Mouse (Mus musculus): ENCODE results near the gene Gm17332. TPM values are rescaled to one million over a fixed set of nuclear protein-coding genes. Genes with fewer than 3 reads are reported as not detected.
A peak's percentile ranks its signal among the peaks of the same experiment; 100 is the strongest.

The Gm17332 gene
- not detected in 2 replicates for polyA plus RNA-seq (2015; fragmentation: Nextera tagmentation; extraction: Ambion mirVana)

DNA sequence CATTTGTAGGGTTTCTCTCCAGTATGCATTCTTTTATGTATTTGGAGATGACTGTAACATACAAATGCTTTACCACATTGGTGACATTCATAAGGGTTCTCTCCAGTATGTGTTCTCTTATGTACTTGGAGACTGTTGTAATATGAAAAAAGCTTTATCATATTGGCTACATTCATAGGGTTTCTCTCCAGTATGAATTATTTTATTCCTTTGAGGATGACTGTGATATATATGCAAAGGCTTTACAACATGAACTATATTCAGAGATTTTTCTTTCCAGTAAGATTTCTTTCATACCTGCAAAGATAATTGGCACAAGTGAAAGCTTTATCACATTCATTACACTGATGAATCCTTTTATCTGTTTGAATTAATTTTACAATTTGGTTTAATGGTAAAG lies at the start of gene Gm17332:
TSS of gene Gm17332 (minus strand) at position 101 of the 400 bp plus-strand sequence.
- no peak for TF ChIP-seq CTCF (IDR thresholded peaks at IDR 0.05; ENCODE audit: low read depth)
- DNase-seq (ENCODE audit: low spot score) (no peak), ATAC-seq (replicated peaks; ENCODE audit: low FRiP score, low read depth) (no peak)
- H3K9me3 ChIP-seq (replicated peaks; ENCODE audit: low read length) = no peaks in the 10 kb centered on the region
- no peaks in the 10 kb centered on the region for H3K27me3 ChIP-seq (ENCODE audit: insufficient read depth, low read length)
- H3K9ac ChIP-seq (ENCODE audit: low read depth, low read length) = no peak within 1 kb of the TSS
- H3K36me3 ChIP-seq (ENCODE audit: insufficient read depth, low read length) = no peaks in the 10 kb centered on the region
- no peaks in the 10 kb centered on the region for H3K4me1 ChIP-seq (replicated peaks; ENCODE audit: insufficient read depth, low read length)
- no peak within 1 kb of the TSS for H3K27ac ChIP-seq
- H3K4me2 ChIP-seq (ENCODE audit: low read length) = no peak within 1 kb of the TSS
- H3K4me3 ChIP-seq (replicated peaks; ENCODE audit: low read depth, low read length) = no peak within 1 kb of the TSS

- no peak overlapping the region for H3K9ac ChIP-seq (ENCODE audit: low read depth, low read length)
- WGBS = 65% methylated on average over 4 of the region's 4 CpGs
- H3K4me2 ChIP-seq (ENCODE audit: low read length) = no peak overlapping the region
- no peaks in the 10 kb centered on the region for H3K36me3 ChIP-seq (ENCODE audit: insufficient read depth, low read length)
- no peaks in the 10 kb centered on the region for H3K4me1 ChIP-seq (replicated peaks; ENCODE audit: insufficient read depth, low read length)
- DNase-seq (ENCODE audit: low spot score) = no peak
- H3K9me3 ChIP-seq (replicated peaks; ENCODE audit: low read length) = no peaks in the 10 kb centered on the region
- H3K27me3 ChIP-seq (ENCODE audit: insufficient read depth, low read length) = no peaks in the 10 kb centered on the region
- TF ChIP-seq CTCF (IDR thresholded peaks at IDR 0.05; ENCODE audit: low read depth) = no peak
- no peak for ATAC-seq (replicated peaks; ENCODE audit: low FRiP score, low read depth)
- no peak overlapping the region for H3K4me3 ChIP-seq (replicated peaks; ENCODE audit: low read depth, low read length)
- no peak overlapping the region for H3K27ac ChIP-seq
Measured at GRCm38 (mm10) chr11:31229966-31230365, 47.7 kb upstream of the Gm17332 start.

DNA sequence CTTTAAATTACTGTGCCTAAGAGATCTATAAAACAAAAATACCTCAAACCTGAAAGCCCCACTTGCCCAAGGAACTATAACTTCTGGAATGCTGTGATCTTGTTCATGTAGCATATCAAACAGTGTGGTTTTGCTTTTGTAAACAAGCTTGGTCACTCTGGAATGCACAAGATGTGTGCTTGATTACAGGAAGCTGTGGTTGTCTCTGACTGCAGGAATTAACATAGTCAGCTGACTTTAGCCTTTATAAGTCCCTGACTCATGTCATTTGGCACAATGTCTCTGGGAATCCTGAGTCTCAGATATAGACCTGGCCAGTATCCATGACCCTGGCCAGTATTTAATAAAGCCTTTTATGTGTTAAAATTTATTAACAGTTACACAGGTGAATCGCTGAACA lies 43.1 kb upstream of the Gm17332 start:
- H3K9ac ChIP-seq (ENCODE audit: low read depth, low read length) = no peak overlapping the region
- no peak overlapping the region for H3K4me3 ChIP-seq (replicated peaks; ENCODE audit: low read depth, low read length)
- no peak overlapping the region for H3K4me2 ChIP-seq (ENCODE audit: low read length)
- DNase-seq (ENCODE audit: low spot score) (peak; percentile 79), ATAC-seq (replicated peaks; ENCODE audit: low FRiP score, low read depth) (peak; percentile 61)
- 58% methylated on average over 1 of the region's 1 CpGs for WGBS
- no peaks in the 10 kb centered on the region for H3K4me1 ChIP-seq (replicated peaks; ENCODE audit: insufficient read depth, low read length)
- H3K36me3 ChIP-seq (ENCODE audit: insufficient read depth, low read length) = no peaks in the 10 kb centered on the region
- no peak for TF ChIP-seq CTCF (IDR thresholded peaks at IDR 0.05; ENCODE audit: low read depth)
- H3K9me3 ChIP-seq (replicated peaks; ENCODE audit: low read length) = no peaks in the 10 kb centered on the region
- H3K27me3 ChIP-seq (ENCODE audit: insufficient read depth, low read length) = no peaks in the 10 kb centered on the region
- no peak overlapping the region for H3K27ac ChIP-seq

GRCm38 (mm10) chr11:31218009-31218408 lies 35.7 kb upstream of the Gm17332 start:
- Histone ChIP-seq H3K36me3 (ENCODE audit: insufficient read depth, low read length) (no peaks in the 10 kb centered on the region), H3K4me3 (replicated peaks; ENCODE audit: low read depth, low read length) (no peak overlapping the region), H3K4me1 (replicated peaks; ENCODE audit: insufficient read depth, low read length) (no peaks in the 10 kb centered on the region), H3K27me3 (ENCODE audit: insufficient read depth, low read length) (no peaks in the 10 kb centered on the region), H3K9ac (ENCODE audit: low read depth, low read length) (no peak overlapping the region), H3K9me3 (replicated peaks; ENCODE audit: low read length) (no peaks in the 10 kb centered on the region), H3K4me2 (ENCODE audit: low read length) (no peak overlapping the region), H3K27ac (no peak overlapping the region)
- no peak for ATAC-seq (replicated peaks; ENCODE audit: low FRiP score, low read depth)
- no peak for DNase-seq (ENCODE audit: low spot score)
- no peak for TF ChIP-seq CTCF (IDR thresholded peaks at IDR 0.05; ENCODE audit: low read depth)

- 80% methylated on average over 3 of the region's 3 CpGs for WGBS
- no peak for TF ChIP-seq CTCF (IDR thresholded peaks at IDR 0.05; ENCODE audit: low read depth)
- H3K36me3 ChIP-seq (ENCODE audit: insufficient read depth, low read length) = no peaks in the 10 kb centered on the region
- H3K4me3 ChIP-seq (replicated peaks; ENCODE audit: low read depth, low read length) = no peak overlapping the region
- no peak overlapping the region for H3K27ac ChIP-seq
- H3K4me1 ChIP-seq (replicated peaks; ENCODE audit: insufficient read depth, low read length) = no peaks in the 10 kb centered on the region
- ATAC-seq (replicated peaks; ENCODE audit: low FRiP score, low read depth) (no peak), DNase-seq (ENCODE audit: low spot score) (no peak)
- no peak overlapping the region for H3K4me2 ChIP-seq (ENCODE audit: low read length)
- no peaks in the 10 kb centered on the region for H3K27me3 ChIP-seq (ENCODE audit: insufficient read depth, low read length)
- H3K9me3 ChIP-seq (replicated peaks; ENCODE audit: low read length) = no peaks in the 10 kb centered on the region
- H3K9ac ChIP-seq (ENCODE audit: low read depth, low read length) = no peak overlapping the region
Measured at GRCm38 (mm10) chr11:31195621-31196363, 13.5 kb upstream of the Gm17332 start.

DNA sequence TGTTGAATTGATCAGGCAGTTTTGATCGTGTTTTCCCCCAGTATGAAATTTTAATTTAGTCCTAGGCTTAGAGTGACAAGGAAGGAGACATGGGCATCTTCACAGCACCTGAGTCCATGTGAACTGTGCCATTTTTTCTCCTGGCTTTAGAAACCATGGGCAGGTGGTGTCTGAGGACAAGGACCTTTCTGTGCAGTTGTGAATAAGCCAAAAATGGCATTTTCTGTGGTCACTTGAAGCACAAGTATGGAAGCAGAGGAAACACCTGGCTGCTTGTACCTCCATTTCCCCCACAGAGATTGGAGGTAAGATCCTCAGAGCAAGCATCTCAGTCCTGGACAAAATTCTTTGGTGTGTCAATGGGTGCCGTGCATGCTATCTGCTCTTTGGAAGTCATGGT lies 12.5 kb upstream of the Gm17332 start:
- ATAC-seq (replicated peaks; ENCODE audit: low FRiP score, low read depth) (no peak), DNase-seq (ENCODE audit: low spot score) (no peak)
- Histone ChIP-seq H3K4me3 (replicated peaks; ENCODE audit: low read depth, low read length) (no peak overlapping the region), H3K9ac (ENCODE audit: low read depth, low read length) (no peak overlapping the region), H3K36me3 (ENCODE audit: insufficient read depth, low read length) (no peaks in the 10 kb centered on the region), H3K4me1 (replicated peaks; ENCODE audit: insufficient read depth, low read length) (no peaks in the 10 kb centered on the region), H3K27ac (no peak overlapping the region), H3K4me2 (ENCODE audit: low read length) (no peak overlapping the region), H3K9me3 (replicated peaks; ENCODE audit: low read length) (no peaks in the 10 kb centered on the region), H3K27me3 (ENCODE audit: insufficient read depth, low read length) (no peaks in the 10 kb centered on the region)
- TF ChIP-seq CTCF (IDR thresholded peaks at IDR 0.05; ENCODE audit: low read depth) = no peak
- 77% methylated on average over 2 of the region's 2 CpGs for WGBS
